Mouse (Mus musculus) heart, embryonic 10.5 days (tissue): Measurements from ENCODE around the gene Ttll3. TPM values are rescaled to one million over a fixed set of nuclear protein-coding genes. Genes with fewer than 3 reads are reported as not detected.

ENCODE experiments used
- DNase-seq: peaks from one replicate; pipeline ENCODE4 v3.0.0-alpha.2; 2017; ENCODE audit warnings: low spot score
- H3K27ac ChIP-seq: fragments of 300-500 bp; sonication (generic); 2 replicates; pipeline ENCODE4 v1.5.1; 2016; ENCODE audit warnings: mild to moderate bottlenecking
- H3K27me3 ChIP-seq: fragments of 300-500 bp; sonication (generic); 2 replicates; pipeline ENCODE4 v1.6.1; 2016; ENCODE audit warnings: mild to moderate bottlenecking; ENCODE audit not compliant: poor library complexity, insufficient read depth, severe bottlenecking
- H3K36me3 ChIP-seq: fragments of 300-500 bp; sonication (generic); 2 replicates; pipeline ENCODE4 v1.6.1; 2016; ENCODE audit warnings: mild to moderate bottlenecking, moderate library complexity
- H3K4me1 ChIP-seq: fragments of 300-500 bp; sonication (generic); 2 replicates; pipeline ENCODE4 v1.6.1; 2016; ENCODE audit warnings: mild to moderate bottlenecking
- H3K4me3 ChIP-seq: fragments of 300-500 bp; sonication (generic); 2 replicates; pipeline ENCODE4 v1.5.1; 2016; ENCODE audit warnings: mild to moderate bottlenecking, moderate library complexity
- H3K9me3 ChIP-seq: fragments of 300-500 bp; sonication (generic); 2 replicates; pipeline ENCODE4 v1.6.1; 2016; ENCODE audit warnings: mild to moderate bottlenecking, moderate library complexity
- WGBS: fragments of 180-500 bp; shearing (Covaris S2); methylation state at CpG from one replicate; pipeline ENCODE4 v1.1.7; 2016; 5-methylcytosine and 5-hydroxymethylcytosine counted together
- polyA plus RNA-seq: library from polyadenylated mRNA; unstranded; fragments of >200 nt; fragmentation: Nextera tagmentation; extraction: Ambion mirVana; gene quantifications from 2 replicates; pipeline ENCODE4 v1.2.1, GENCODE M21; 2016

The Ttll3 gene
- polyA plus RNA-seq, 1 experiment from 2014 or later: 2.5 TPM

GRCm38 (mm10) chr6:113385160-113385714 lies 3.8 kb upstream of the Ttll3 start:
- WGBS: 66% methylated on average over 11 of the region's 11 CpGs
- no peak for DNase-seq
- peaks cover 99% of the 10 kb centered on the region for H3K36me3 ChIP-seq
- H3K9me3 ChIP-seq: no peaks in the 10 kb centered on the region
- H3K4me3 ChIP-seq: no peak overlapping the region
- 0 out of 2 replicates have a peak, but pooled peaks cover under 1% of the 10 kb centered on the region for H3K4me1 ChIP-seq
- H3K27ac ChIP-seq: no peak overlapping the region
- no peaks in the 10 kb centered on the region for H3K27me3 ChIP-seq

GRCm38 (mm10) chr6:113386025-113386424 lies 3.0 kb upstream of the Ttll3 start:
- H3K27me3 ChIP-seq: no peaks in the 10 kb centered on the region
- no peak overlapping the region for H3K27ac ChIP-seq
- H3K4me3 ChIP-seq: no peak overlapping the region
- H3K4me1 ChIP-seq: no peaks in the 10 kb centered on the region
- H3K9me3 ChIP-seq: no peaks in the 10 kb centered on the region
- peaks cover 99% of the 10 kb centered on the region for H3K36me3 ChIP-seq
- WGBS: 92% methylated on average over 3 of the region's 3 CpGs
- no peak for DNase-seq

GRCm38 (mm10) chr6:113390715-113391114 lies 1.7 kb downstream of the Ttll3 start:
- Histone ChIP-seq H3K27ac (no peak overlapping the region), H3K9me3 (no peaks in the 10 kb centered on the region), H3K4me1 (peaks cover 14% of the 10 kb centered on the region), H3K27me3 (no peaks in the 10 kb centered on the region), H3K4me3 (no peak overlapping the region), H3K36me3 (peaks cover 63% of the 10 kb centered on the region)
- 92% methylated on average over 3 of the region's 3 CpGs for WGBS
- DNase-seq: no peak

DNA sequence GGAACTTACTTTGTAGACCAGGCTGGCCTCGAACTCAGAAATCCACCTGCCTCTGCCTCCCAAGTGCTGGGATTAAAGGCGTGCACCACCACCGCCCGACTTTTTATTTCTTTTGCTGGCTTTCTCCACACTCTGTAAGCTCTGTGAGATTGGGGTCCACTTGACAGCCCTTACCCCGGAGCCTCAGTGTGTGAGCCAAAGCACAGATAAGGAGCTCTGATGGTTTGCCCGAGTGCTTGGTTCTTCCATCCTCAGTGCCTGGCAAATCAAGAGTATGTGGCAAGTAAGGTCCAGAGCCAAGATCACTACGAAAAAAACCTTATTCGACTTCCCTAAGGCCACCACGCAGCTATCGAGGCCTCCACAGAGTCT lies 2.9 kb downstream of the Ttll3 start:
- Histone ChIP-seq H3K27ac (peak overlapping the region; percentile 60), H3K4me3 (peak overlapping the region; percentile 63), H3K4me1 (peaks cover 14% of the 10 kb centered on the region), H3K36me3 (peaks cover 51% of the 10 kb centered on the region), H3K27me3 (no peaks in the 10 kb centered on the region), H3K9me3 (no peaks in the 10 kb centered on the region)
- DNase-seq: no peak
- 17% methylated on average over 10 of the region's 10 CpGs for WGBS

DNA sequence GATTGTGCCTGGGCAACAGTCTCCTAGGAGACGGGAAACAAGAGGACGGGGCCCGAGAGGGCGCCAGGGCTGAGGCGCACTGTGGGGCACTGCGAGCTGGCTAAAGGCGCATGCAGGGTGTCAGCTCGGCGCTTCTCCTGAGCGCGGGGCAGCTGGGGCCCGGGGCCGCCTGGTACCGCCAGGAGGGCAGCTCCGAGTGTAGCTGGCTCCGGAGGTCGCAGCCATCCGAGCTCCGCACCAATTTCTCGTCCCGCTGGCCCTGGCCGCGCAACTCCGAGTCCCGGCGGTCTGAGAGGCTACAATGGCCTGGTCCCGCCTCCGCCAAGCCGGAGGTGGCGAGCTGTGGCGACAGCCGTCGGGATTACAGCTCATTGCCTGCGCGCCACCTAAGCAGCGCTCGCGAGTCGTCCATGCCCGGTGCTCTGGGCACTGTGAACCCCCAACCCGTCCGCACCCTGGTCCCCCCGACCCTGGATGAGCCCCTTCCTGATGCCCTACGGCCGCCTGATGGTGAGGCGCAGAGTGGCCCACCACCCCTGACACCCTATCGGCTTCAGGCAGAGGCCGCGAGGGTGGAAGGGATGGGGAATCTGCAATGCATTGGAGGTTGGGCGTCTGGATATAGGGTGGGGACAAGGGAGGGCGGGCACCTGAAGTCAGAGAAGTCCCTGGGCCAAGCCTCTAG lies 3.5 kb downstream of the Ttll3 start:
- under 1% methylated on average over 51 of the region's 51 CpGs for WGBS
- H3K4me3 ChIP-seq: peak overlapping the region; percentile 63
- no peaks in the 10 kb centered on the region for H3K9me3 ChIP-seq
- peak; percentile 90 for DNase-seq
- H3K4me1 ChIP-seq: peaks cover 14% of the 10 kb centered on the region
- H3K36me3 ChIP-seq: peaks cover 45% of the 10 kb centered on the region
- no peaks in the 10 kb centered on the region for H3K27me3 ChIP-seq
- H3K27ac ChIP-seq: peak overlapping the region; percentile 60

DNA sequence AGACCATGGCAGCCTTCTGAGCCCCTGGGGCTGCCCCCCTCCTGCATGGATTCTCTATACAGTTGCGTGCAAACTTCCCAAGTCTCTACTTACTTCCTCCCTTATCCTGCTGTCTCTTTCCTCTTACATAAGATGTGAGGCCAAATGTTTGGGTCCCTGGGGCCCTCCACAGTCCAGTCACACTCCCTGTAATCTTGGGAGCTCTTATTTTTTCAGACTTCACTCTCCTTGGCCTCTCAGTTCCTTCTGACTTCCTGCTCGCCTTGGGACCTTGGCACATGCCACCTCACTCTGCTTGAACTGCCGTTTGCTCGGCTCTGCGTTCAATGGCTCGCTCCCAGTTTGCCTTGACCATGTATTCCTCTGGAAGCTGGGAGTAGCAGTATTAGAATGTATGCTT lies 4.9 kb downstream of the Ttll3 start:
- no peaks in the 10 kb centered on the region for H3K9me3 ChIP-seq
- DNase-seq: no peak
- H3K4me3 ChIP-seq: no peak overlapping the region
- H3K27ac ChIP-seq: no peak overlapping the region
- peaks cover 31% of the 10 kb centered on the region for H3K36me3 ChIP-seq
- H3K4me1 ChIP-seq: peaks cover 14% of the 10 kb centered on the region
- no peaks in the 10 kb centered on the region for H3K27me3 ChIP-seq
- 77% methylated on average over 6 of the region's 6 CpGs for WGBS

DNA sequence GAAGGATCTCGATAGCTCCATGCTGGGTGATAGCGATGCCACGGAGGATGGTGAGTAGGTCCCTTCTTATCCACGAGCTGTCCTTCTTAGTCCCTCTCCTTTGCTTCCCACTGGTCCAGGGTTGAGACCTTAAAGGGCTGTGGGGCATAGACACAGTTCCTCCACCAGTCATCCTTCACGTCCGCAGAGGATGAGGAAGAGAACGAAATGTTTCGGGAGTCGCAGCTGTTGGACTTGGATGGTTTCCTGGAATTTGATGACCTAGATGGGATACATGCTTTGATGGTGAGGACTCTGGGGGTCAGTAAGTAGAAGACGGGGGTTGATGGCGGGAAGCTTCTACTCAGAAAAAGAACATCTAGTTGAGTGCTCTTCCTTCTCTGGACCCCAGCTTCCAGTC lies 5.8 kb downstream of the Ttll3 start:
- H3K36me3 ChIP-seq: peaks cover 22% of the 10 kb centered on the region
- H3K4me1 ChIP-seq: peaks cover 14% of the 10 kb centered on the region
- 92% methylated on average over 11 of the region's 11 CpGs for WGBS
- H3K4me3 ChIP-seq: no peak overlapping the region
- no peaks in the 10 kb centered on the region for H3K9me3 ChIP-seq
- H3K27ac ChIP-seq: no peak overlapping the region
- DNase-seq: no peak
- no peaks in the 10 kb centered on the region for H3K27me3 ChIP-seq

DNA sequence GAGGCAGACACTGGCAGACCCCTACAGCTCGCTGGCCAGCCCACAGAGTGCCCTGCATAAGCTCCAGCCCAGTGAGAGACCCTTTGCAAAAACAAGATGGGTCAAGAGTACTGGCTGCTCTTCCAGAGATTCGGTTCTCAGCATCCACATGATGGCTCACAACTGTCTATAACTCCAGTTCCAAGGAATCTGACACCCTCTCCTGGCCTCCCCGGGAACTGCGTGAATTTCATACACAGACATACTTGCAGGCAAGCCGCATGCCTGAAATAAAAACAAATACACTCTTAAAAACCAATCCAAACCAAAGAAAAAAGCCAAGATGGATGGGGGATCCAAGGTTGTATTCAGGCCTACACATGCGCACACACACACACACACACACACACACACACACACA lies 6.4 kb downstream of the Ttll3 start:
- no peaks in the 10 kb centered on the region for H3K27me3 ChIP-seq
- H3K36me3 ChIP-seq: peaks cover 16% of the 10 kb centered on the region
- no peak overlapping the region for H3K27ac ChIP-seq
- DNase-seq: no peak
- H3K4me3 ChIP-seq: no peak overlapping the region
- peaks cover 14% of the 10 kb centered on the region for H3K4me1 ChIP-seq
- no peaks in the 10 kb centered on the region for H3K9me3 ChIP-seq
- 90% methylated on average over 6 of the region's 6 CpGs for WGBS

GRCm38 (mm10) chr6:113396270-113397030 lies 7.4 kb downstream of the Ttll3 start:
- Histone ChIP-seq H3K9me3 (no peaks in the 10 kb centered on the region), H3K4me3 (no peak overlapping the region), H3K36me3 (peaks cover 9% of the 10 kb centered on the region), H3K4me1 (peaks cover 14% of the 10 kb centered on the region), H3K27me3 (no peaks in the 10 kb centered on the region), H3K27ac (no peak overlapping the region)
- DNase-seq: no peak
- WGBS: 79% methylated on average over 10 of the region's 10 CpGs

GRCm38 (mm10) chr6:113402094-113402493 lies 13.0 kb downstream of the Ttll3 start:
- Histone ChIP-seq H3K4me3 (no peak overlapping the region), H3K36me3 (0 out of 2 replicates have a peak, but pooled peaks cover under 1% of the 10 kb centered on the region), H3K4me1 (0 out of 2 replicates have a peak, but pooled peaks cover 3% of the 10 kb centered on the region), H3K27me3 (no peaks in the 10 kb centered on the region), H3K27ac (no peak overlapping the region), H3K9me3 (no peaks in the 10 kb centered on the region)
- no peak for DNase-seq
- 86% methylated on average over 13 of the region's 13 CpGs for WGBS

DNA sequence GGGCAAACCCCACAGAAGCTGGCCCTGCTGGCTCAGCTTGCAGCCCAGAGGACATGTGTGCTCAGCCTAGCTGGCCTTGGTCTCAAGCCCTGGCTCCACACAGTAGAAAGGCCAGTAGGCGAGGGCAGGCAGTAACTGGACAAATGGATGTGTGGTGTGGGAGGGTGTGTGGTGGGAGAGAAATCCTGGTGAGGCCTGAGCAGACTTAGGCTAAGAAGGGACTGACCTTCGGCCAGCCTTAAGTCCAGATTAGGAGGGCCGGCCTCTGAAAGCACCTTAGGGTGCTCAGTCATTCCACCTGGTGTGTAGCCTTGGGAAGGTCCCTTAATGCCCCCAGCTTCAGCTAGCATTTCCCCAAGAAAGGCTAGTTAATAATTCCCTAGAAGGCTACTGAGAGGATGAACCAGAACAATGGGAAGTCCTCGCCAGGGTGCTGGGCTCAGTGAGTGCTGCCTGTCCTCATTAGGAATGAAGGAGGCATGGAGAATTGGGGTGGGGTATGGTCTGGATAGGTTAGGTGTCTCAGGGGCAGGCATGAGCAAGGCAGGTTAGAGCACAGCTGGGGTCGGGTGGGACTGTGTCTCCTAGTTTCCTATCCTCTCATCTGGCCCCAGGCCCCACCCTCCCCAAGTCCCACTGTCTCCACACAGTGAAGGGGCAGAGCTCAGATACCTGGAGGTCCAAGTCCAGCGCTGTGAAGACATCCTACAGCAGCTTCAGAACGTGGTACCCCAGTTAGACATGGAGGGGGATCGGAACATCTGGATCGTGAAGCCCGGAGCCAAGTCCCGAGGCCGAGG lies 15.8 kb downstream of the Ttll3 start:
- 71% methylated on average over 12 of the region's 12 CpGs for WGBS
- H3K27ac ChIP-seq: no peak overlapping the region
- H3K27me3 ChIP-seq: no peaks in the 10 kb centered on the region
- 0 out of 2 replicates have a peak, but pooled peaks cover 4% of the 10 kb centered on the region for H3K36me3 ChIP-seq
- H3K9me3 ChIP-seq: no peaks in the 10 kb centered on the region
- no peak overlapping the region for H3K4me3 ChIP-seq
- DNase-seq: no peak
- H3K4me1 ChIP-seq: 0 out of 2 replicates have a peak, but pooled peaks cover 3% of the 10 kb centered on the region

- Histone ChIP-seq H3K4me1 (0 out of 2 replicates have a peak, but pooled peaks cover 3% of the 10 kb centered on the region), H3K4me3 (no peak overlapping the region), H3K27me3 (no peaks in the 10 kb centered on the region), H3K27ac (no peak overlapping the region), H3K9me3 (no peaks in the 10 kb centered on the region), H3K36me3 (0 out of 2 replicates have a peak, but pooled peaks cover 4% of the 10 kb centered on the region)
- 78% methylated on average over 6 of the region's 6 CpGs for WGBS
- DNase-seq: no peak
These were observed 16.4 kb downstream of the Ttll3 start for GRCm38 (mm10) chr6:113405483-113405882.
